Mouse (Mus musculus) neutrophil, adult 59 days (primary cell): ENCODE measurements around the gene Ubn2. TPM values are rescaled to one million over a fixed set of nuclear protein-coding genes. Genes with fewer than 3 reads are reported as not detected.

Experiments
- total RNA-seq, 2 experiments: library from RNA; stranded (reverse); gene quantifications; 1 replicate in 1 of 2; 2 replicates in 1 of 2; pipeline ENCODE4 v1.2.4; 2023

The Ubn2 gene
- 10 to 100 TPM; 22.3 to 24.6 TPM for total RNA-seq

GRCm38 (mm10) chr6:38433261-38434033 is at the start of gene Ubn2:
Gene Ubn2, plus strand, starts transcription at chr6:38433950.

GRCm38 (mm10) chr6:38533428-38534405 is 100.0 kb downstream of the Ubn2 start, which contains the start of gene Fmc1:
Gene Fmc1, plus strand, starts transcription at chr6:38533502.

GRCm38 (mm10) chr6:38551062-38551988 is 117.6 kb downstream of the Ubn2 start, which contains the start of gene Luc7l2:
Gene Luc7l2, plus strand, starts transcription at chr6:38551334.

Other genes with a start within 250 kb of the Ubn2 start
- under 1 TPM; 0.11 to 0.40 TPM for gene D630045J12Rik, start 179.9 kb upstream of the Ubn2 start, total RNA-seq
- 1 to 10 TPM; 1.6 to 2.0 TPM for gene Zc3hav1l, start 134.7 kb upstream of the Ubn2 start, total RNA-seq
- gene Zc3hav1, start 79.3 kb upstream of the Ubn2 start, total RNA-seq: 10 to 100 TPM; 93.8 to 99.5 TPM
- gene Ttc26, start 52.5 kb upstream of the Ubn2 start, total RNA-seq: under 1 TPM in 1 of 2 experiments, not detected in 1; 0.42 TPM
- gene Fmc1, start 99.6 kb downstream of the Ubn2 start, total RNA-seq: 10 to 100 TPM; 17.1 to 19.3 TPM
- gene Luc7l2, start 117.4 kb downstream of the Ubn2 start, total RNA-seq: 100 to 1,000 TPM; 272 to 278 TPM
- not detected for gene Klrg2, start 203.3 kb downstream of the Ubn2 start, total RNA-seq
- not detected for gene Clec2l, start 229.1 kb downstream of the Ubn2 start, total RNA-seq